Mouse (Mus musculus): ENCODE measurements around the gene Thada. TPM values are rescaled to one million over a fixed set of nuclear protein-coding genes. Genes with fewer than 3 reads are reported as not detected.

Gene Thada
- total and polyA plus RNA-seq, 2 experiments from 2014 or later: 3.3 to 15.7 TPM

GRCm38 (mm10) chr17:84342299-84342817, 123.6 kb downstream of the Thada start:
- Histone ChIP-seq H3K4me1 (ENCODE audit: insufficient read depth, low read length) (no peaks in the 10 kb centered on the region), H3K9ac (replicated peaks; ENCODE audit: low read length) (no peak overlapping the region), H3K9me3 (ENCODE audit: low read length) (no peaks in the 10 kb centered on the region), H3K27ac (no peak overlapping the region; the same call in 1 of the 2 replicates), H3K27me3 (ENCODE audit: insufficient read depth, low read length) (no peaks in the 10 kb centered on the region), H3K36me3 (ENCODE audit: insufficient read depth, low read length) (no peaks in the 10 kb centered on the region), H3K4me3 (ENCODE audit: low read length) (no peak overlapping the region), H3K4me2 (ENCODE audit: low read depth, low read length) (no peak overlapping the region)
- WGBS: 46% methylated on average over 6 of the region's 6 CpGs
- ATAC-seq (no peak), DNase-seq (ENCODE audit: low spot score) (no peak)
- TF ChIP-seq CTCF (IDR thresholded peaks at IDR 0.05; ENCODE audit: low read depth): no peak

GRCm38 (mm10) chr17:84341686-84342085, 124.3 kb downstream of the Thada start:
- no peak for ATAC-seq
- Histone ChIP-seq H3K36me3 (ENCODE audit: insufficient read depth, low read length) (no peaks in the 10 kb centered on the region), H3K4me3 (ENCODE audit: low read length) (no peak overlapping the region), H3K4me2 (ENCODE audit: low read depth, low read length) (no peak overlapping the region), H3K9me3 (ENCODE audit: low read length) (no peaks in the 10 kb centered on the region), H3K27ac (no peak overlapping the region), H3K4me1 (ENCODE audit: insufficient read depth, low read length) (no peaks in the 10 kb centered on the region), H3K27me3 (ENCODE audit: insufficient read depth, low read length) (no peaks in the 10 kb centered on the region), H3K9ac (replicated peaks; ENCODE audit: low read length) (no peak overlapping the region)
- peak; percentile 19; the same call in 1 of the 2 replicates for TF ChIP-seq CTCF (IDR thresholded peaks at IDR 0.05; ENCODE audit: low read depth)
- 61% methylated on average over 2 of the region's 2 CpGs for WGBS
- peak; percentile 23 for DNase-seq (ENCODE audit: low spot score)

- H3K27me3 ChIP-seq (ENCODE audit: insufficient read depth, low read length): no peaks in the 10 kb centered on the region
These were observed 125.4 kb downstream of the Thada start for GRCm38 (mm10) chr17:84340574-84340973.

GRCm38 (mm10) chr17:84335996-84336395, 130.0 kb downstream of the Thada start:
- Histone ChIP-seq H3K27ac (no peak overlapping the region), H3K4me1 (ENCODE audit: insufficient read depth, low read length) (no peaks in the 10 kb centered on the region), H3K9me3 (ENCODE audit: low read length) (no peaks in the 10 kb centered on the region), H3K4me2 (ENCODE audit: low read depth, low read length) (no peak overlapping the region), H3K9ac (replicated peaks; ENCODE audit: low read length) (no peak overlapping the region), H3K36me3 (ENCODE audit: insufficient read depth, low read length) (peaks cover 9% of the 10 kb centered on the region; the same call in 1 of the 2 replicates), H3K27me3 (ENCODE audit: insufficient read depth, low read length) (no peaks in the 10 kb centered on the region), H3K4me3 (ENCODE audit: low read length) (no peak overlapping the region)
- DNase-seq (ENCODE audit: low spot score) (no peak), ATAC-seq (no peak)
- no peak for TF ChIP-seq CTCF (IDR thresholded peaks at IDR 0.05; ENCODE audit: low read depth)
- 74% methylated on average over 1 of the region's 1 CpGs for WGBS

More at GRCm38 (mm10) chr17:84340574-84340973, 125.4 kb downstream of the Thada start:
- Histone ChIP-seq H3K9ac (replicated peaks; ENCODE audit: low read length) (no peak overlapping the region), H3K9me3 (ENCODE audit: low read length) (no peaks in the 10 kb centered on the region), H3K4me3 (ENCODE audit: low read length) (no peak overlapping the region), H3K36me3 (ENCODE audit: insufficient read depth, low read length) (no peaks in the 10 kb centered on the region), H3K4me1 (ENCODE audit: insufficient read depth, low read length) (no peaks in the 10 kb centered on the region), H3K4me2 (ENCODE audit: low read depth, low read length) (no peak overlapping the region), H3K27ac (no peak overlapping the region)
- 96% methylated on average over 3 of the region's 3 CpGs for whole genome bisulfite sequencing
- ATAC-seq: no peak
- DNase-seq (ENCODE audit: low spot score): no peak
- no peak for TF ChIP-seq CTCF (IDR thresholded peaks at IDR 0.05; ENCODE audit: low read depth)

GRCm38 (mm10) chr17:84335076-84335475, 130.9 kb downstream of the Thada start:
- H3K4me3 ChIP-seq (ENCODE audit: low read length): no peak overlapping the region
- peaks cover 11% of the 10 kb centered on the region; the same call in 1 of the 2 replicates for H3K36me3 ChIP-seq (ENCODE audit: insufficient read depth, low read length)
- H3K4me2 ChIP-seq (ENCODE audit: low read depth, low read length): no peak overlapping the region
- TF ChIP-seq CTCF (IDR thresholded peaks at IDR 0.05; ENCODE audit: low read depth): no peak
- no peaks in the 10 kb centered on the region for H3K9me3 ChIP-seq (ENCODE audit: low read length)
- ATAC-seq (no peak), DNase-seq (ENCODE audit: low spot score) (no peak)
- H3K27me3 ChIP-seq (ENCODE audit: insufficient read depth, low read length): no peaks in the 10 kb centered on the region
- WGBS: 86% methylated on average over 3 of the region's 3 CpGs
- no peak overlapping the region for H3K9ac ChIP-seq (replicated peaks; ENCODE audit: low read length)
- no peak overlapping the region for H3K27ac ChIP-seq
- no peaks in the 10 kb centered on the region for H3K4me1 ChIP-seq (ENCODE audit: insufficient read depth, low read length)

GRCm38 (mm10) chr17:84334241-84335014, 131.6 kb downstream of the Thada start:
- Histone ChIP-seq H3K9me3 (ENCODE audit: low read length) (no peaks in the 10 kb centered on the region), H3K4me2 (ENCODE audit: low read depth, low read length) (no peak overlapping the region), H3K27ac (no peak overlapping the region), H3K4me1 (ENCODE audit: insufficient read depth, low read length) (no peaks in the 10 kb centered on the region), H3K36me3 (ENCODE audit: insufficient read depth, low read length) (peaks cover 11% of the 10 kb centered on the region; the same call in 1 of the 2 replicates), H3K4me3 (ENCODE audit: low read length) (no peak overlapping the region), H3K9ac (replicated peaks; ENCODE audit: low read length) (no peak overlapping the region), H3K27me3 (ENCODE audit: insufficient read depth, low read length) (no peaks in the 10 kb centered on the region)
- DNase-seq (ENCODE audit: low spot score): no peak
- 80% methylated on average over 5 of the region's 5 CpGs for WGBS
- ATAC-seq: no peak
- TF ChIP-seq CTCF (IDR thresholded peaks at IDR 0.05; ENCODE audit: low read depth): no peak

GRCm38 (mm10) chr17:84332940-84333339, 133.1 kb downstream of the Thada start:
- H3K4me1 ChIP-seq (ENCODE audit: insufficient read depth, low read length): no peaks in the 10 kb centered on the region
- no peak overlapping the region for H3K4me2 ChIP-seq (ENCODE audit: low read depth, low read length)
- H3K4me3 ChIP-seq (ENCODE audit: low read length): no peak overlapping the region
- H3K9ac ChIP-seq (replicated peaks; ENCODE audit: low read length): no peak overlapping the region
- no peak for DNase-seq (ENCODE audit: low spot score)
- H3K27me3 ChIP-seq (ENCODE audit: insufficient read depth, low read length): no peaks in the 10 kb centered on the region
- WGBS: 96% methylated on average over 5 of the region's 5 CpGs
- peaks cover 11% of the 10 kb centered on the region; the same call in 1 of the 2 replicates for H3K36me3 ChIP-seq (ENCODE audit: insufficient read depth, low read length)
- no peak for ATAC-seq
- H3K9me3 ChIP-seq (ENCODE audit: low read length): no peaks in the 10 kb centered on the region
- TF ChIP-seq CTCF (IDR thresholded peaks at IDR 0.05; ENCODE audit: low read depth): no peak
- no peak overlapping the region for H3K27ac ChIP-seq

All from hindbrain, postnatal 0 days (tissue).